Mouse (Mus musculus): ENCODE data around the gene Plcl1.

DNA sequence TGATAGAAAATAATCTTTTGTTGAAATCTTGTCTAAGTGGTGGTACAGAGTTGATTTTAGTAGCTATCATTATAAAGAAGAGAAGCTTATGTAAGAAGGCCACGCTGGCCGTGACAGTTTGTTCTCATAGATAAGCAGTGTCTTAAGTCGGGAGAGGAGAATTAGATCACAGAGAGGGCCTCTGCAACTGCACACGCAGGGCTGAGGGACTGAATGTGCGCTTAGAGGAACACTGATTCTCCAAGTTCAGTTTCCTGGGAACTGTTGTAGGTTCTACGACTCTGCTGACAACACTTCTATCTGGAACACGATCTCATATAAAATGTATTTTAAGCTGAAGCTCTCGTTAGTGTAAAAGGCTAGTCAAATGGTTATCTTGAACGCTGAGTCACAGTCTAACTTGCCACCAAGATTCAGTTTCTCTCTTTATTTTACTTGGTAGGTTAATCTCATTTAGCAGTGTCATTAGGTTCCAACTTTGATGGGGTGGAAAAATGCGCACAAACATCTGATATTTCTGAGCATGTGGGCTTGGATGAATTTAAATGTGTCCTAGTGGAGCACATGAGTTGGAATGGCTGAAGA, 288.0 kb downstream of the Plcl1 start:
- TF ChIP-seq CTCF (IDR thresholded peaks at IDR 0.05; ENCODE audit: low read depth) (no peak), EP300 (IDR thresholded peaks at IDR 0.05; ENCODE audit: low read depth) (no peak)

Measured in liver, postnatal 0 days (tissue).